Mouse (Mus musculus) heart, adult 2 months (tissue): ENCODE measurements around the gene Elp6.

Source experiments
- CTCF ChIP-seq: fragments of 200-600 bp; IDR thresholded peaks from 2 replicates; pipeline ENCODE4 v1.8.1; 2022; ENCODE audit warnings: antibody characterized with exemption, mild to moderate bottlenecking, moderate library complexity
- EP300 ChIP-seq: fragments of 200-500 bp; IDR thresholded peaks from 2 replicates; pipeline ENCODE4 v1.6.1; 2011; ENCODE audit warnings: low read depth, low read length, control low read depth; ENCODE audit not compliant: insufficient read depth
- POLR2A ChIP-seq: fragments of 200-500 bp; IDR thresholded peaks from 2 replicates; pipeline ENCODE4 v1.6.1; 2011; ENCODE audit warnings: mild to moderate bottlenecking, low read depth, low read length, control low read depth; ENCODE audit not compliant: insufficient read depth

GRCm38 (mm10) chr9:110361299-110361698, 56.3 kb downstream of the Elp6 start:
- TF ChIP-seq POLR2A: no peak
- no peak for TF ChIP-seq CTCF
- TF ChIP-seq EP300: no peak
